Mouse (Mus musculus): ENCODE results near the gene Gfod1. TPM values are rescaled to one million over a fixed set of nuclear protein-coding genes. Genes with fewer than 3 reads are reported as not detected.

Gfod1 gene
- polyA plus RNA-seq, 1 experiment, result 9.8 TPM

DNA sequence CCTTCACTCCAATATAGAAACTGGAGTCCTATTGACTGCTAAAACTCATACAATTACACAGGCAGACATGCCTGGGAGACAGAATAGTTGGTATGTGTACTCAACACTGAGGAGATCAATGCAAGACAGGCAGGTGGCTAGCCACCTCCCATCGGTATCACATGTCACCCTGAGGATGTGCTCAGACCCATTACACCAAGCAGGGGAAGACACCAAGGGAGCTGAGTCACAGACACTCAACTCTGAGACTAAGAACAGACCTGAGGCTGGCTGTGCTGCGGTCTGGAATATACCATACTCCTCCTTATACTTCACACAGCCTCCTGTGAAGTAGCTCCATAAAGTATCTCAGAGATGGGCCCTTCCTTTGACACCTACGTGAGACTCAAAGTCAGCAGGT, 60.7 kb downstream of the Gfod1 start:
- TF ChIP-seq POLR2A (IDR thresholded peaks at IDR 0.05; ENCODE audit: borderline replicate concordance, extremely low read depth, insufficient read depth, insufficient read length, poor library complexity, severe bottlenecking), result no peak
- no peak for TF ChIP-seq CTCF (IDR thresholded peaks at IDR 0.05; ENCODE audit: borderline replicate concordance, extremely low read depth, insufficient read depth, insufficient read length)
- no peak for DNase-seq (ENCODE audit: low read depth)

DNA sequence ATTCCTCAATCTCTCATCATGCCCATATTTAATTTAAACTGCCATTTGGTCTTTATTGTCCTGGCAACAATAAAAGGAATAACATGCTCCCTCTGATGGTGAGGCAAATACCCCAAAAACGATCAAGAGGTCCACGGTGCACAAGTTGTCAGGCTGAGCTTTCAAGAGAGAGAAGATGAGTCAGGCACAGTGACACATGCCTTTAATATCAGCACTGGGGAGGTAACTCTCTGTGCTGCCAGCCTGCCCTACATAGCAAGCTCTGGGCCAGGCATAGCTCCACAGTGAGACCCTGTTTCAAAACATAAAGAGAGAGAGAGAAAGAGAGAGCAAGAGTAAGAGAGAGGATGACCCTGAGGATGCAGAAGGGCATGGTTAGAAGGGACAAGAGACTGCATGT, 62.2 kb downstream of the Gfod1 start:
- TF ChIP-seq CTCF (IDR thresholded peaks at IDR 0.05; ENCODE audit: borderline replicate concordance, extremely low read depth, insufficient read depth, insufficient read length) (no peak), POLR2A (IDR thresholded peaks at IDR 0.05; ENCODE audit: borderline replicate concordance, extremely low read depth, insufficient read depth, insufficient read length, poor library complexity, severe bottlenecking) (no peak)

DNA sequence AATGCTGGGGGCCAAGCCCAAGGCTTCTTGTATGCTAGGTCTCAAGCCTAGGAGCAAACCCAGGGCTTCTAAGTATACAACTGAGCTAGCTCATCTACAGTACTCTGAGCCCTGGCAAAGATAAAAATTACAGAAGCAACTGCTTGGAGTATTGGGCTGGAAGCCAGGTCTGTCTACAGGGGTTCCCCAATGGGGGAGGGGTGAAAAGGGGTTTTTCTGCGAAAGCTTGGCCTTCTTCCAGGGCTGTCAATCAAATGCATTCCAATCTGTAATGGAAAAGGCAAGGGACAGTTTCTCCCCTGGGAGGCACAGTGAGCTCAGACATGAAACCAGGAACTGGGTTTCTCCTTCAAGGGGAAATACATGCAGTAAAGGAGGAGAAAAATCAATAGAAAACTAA, 62.9 kb downstream of the Gfod1 start:
- DNase-seq (ENCODE audit: low read depth), result peak; percentile 95
- no peak for TF ChIP-seq POLR2A (IDR thresholded peaks at IDR 0.05; ENCODE audit: borderline replicate concordance, extremely low read depth, insufficient read depth, insufficient read length, poor library complexity, severe bottlenecking)
- TF ChIP-seq CTCF (IDR thresholded peaks at IDR 0.05; ENCODE audit: borderline replicate concordance, extremely low read depth, insufficient read depth, insufficient read length), result no peak

More for the DNA sequence above, 62.2 kb downstream of the Gfod1 start:
- DNase-seq (ENCODE audit: low read depth), result no peak

DNA sequence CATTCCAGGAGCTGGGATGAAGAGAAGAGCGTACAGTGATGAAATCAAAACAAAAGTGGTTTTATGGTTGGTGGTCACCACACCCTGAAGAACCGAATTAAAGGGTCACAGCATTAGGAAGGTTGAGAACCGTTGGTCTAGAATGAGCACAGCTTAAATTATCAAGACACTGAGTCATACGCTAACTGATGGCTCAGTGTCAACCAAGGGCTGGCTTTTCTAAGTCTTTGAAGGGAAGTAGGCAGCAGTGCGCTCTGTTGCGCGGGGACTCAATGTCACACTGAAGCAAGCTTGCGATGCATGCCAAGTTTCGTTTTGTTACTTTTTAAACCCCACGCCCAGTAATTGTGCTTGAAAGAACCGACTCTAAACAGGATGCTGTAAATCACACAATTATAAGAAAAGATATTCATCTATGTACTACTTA, 64.2 kb downstream of the Gfod1 start:
- DNase-seq (ENCODE audit: low read depth), result peak; percentile 78
- TF ChIP-seq CTCF (IDR thresholded peaks at IDR 0.05; ENCODE audit: borderline replicate concordance, extremely low read depth, insufficient read depth, insufficient read length) (no peak), POLR2A (IDR thresholded peaks at IDR 0.05; ENCODE audit: borderline replicate concordance, extremely low read depth, insufficient read depth, insufficient read length, poor library complexity, severe bottlenecking) (no peak)

DNA sequence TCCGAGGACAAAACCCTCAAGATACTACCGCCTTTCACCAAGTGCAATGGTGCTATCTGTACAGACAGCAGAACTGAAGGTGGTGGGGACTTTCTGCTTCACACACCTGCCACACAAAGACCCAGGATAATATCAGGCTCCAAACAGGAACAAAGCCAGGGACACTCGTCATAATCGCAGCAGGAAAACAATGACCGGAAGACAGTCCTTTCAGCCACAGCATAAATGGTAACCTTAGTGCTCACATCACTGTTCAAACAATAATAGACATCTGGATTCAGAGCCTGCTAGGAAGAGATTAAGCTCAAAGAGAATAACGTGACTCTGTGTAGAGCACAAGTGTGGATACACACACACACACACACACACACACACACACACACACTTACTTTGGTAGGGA, 67.3 kb downstream of the Gfod1 start:
- DNase-seq (ENCODE audit: low read depth), result no peak
- no peak for TF ChIP-seq POLR2A (IDR thresholded peaks at IDR 0.05; ENCODE audit: borderline replicate concordance, extremely low read depth, insufficient read depth, insufficient read length, poor library complexity, severe bottlenecking)
- no peak for TF ChIP-seq CTCF (IDR thresholded peaks at IDR 0.05; ENCODE audit: borderline replicate concordance, extremely low read depth, insufficient read depth, insufficient read length)

DNA sequence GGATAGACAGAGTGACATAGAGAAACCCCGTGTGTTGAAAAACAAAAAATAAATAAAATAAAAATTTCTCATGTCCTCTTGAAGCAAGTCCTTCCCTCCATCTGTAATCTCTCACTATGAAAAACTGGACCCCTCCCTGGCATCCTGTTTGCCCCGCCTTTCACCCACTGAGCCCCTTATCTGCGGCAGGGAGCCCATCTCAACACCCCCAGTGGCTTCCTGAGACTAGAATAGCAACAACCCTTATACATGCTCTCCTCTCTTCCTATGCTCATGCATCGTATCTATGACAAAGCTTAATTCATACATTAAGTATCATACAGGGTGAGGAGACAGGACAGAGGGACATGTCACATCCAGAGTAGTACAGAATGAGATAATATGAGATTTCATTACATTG, 68.0 kb downstream of the Gfod1 start:
- TF ChIP-seq CTCF (IDR thresholded peaks at IDR 0.05; ENCODE audit: borderline replicate concordance, extremely low read depth, insufficient read depth, insufficient read length), result no peak
- TF ChIP-seq POLR2A (IDR thresholded peaks at IDR 0.05; ENCODE audit: borderline replicate concordance, extremely low read depth, insufficient read depth, insufficient read length, poor library complexity, severe bottlenecking), result no peak
- no peak for DNase-seq (ENCODE audit: low read depth)

DNA sequence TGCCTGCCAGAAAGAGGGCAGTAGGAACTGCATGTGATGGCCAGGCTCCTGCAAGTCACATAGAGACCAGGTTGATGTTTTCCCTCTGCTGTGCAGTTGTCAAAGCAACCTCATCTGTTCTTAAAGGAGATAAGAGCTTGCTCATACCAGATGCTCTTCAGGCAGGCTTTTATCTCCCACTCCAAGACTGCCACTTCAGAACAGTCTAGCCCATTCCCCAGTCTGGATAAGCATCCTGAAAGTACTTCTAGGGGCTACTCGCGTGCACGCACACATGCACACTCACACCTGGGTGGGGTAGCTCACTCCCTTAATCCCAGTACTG, 68.4 kb downstream of the Gfod1 start:
- TF ChIP-seq CTCF (IDR thresholded peaks at IDR 0.05; ENCODE audit: borderline replicate concordance, extremely low read depth, insufficient read depth, insufficient read length), result no peak
- no peak for TF ChIP-seq POLR2A (IDR thresholded peaks at IDR 0.05; ENCODE audit: borderline replicate concordance, extremely low read depth, insufficient read depth, insufficient read length, poor library complexity, severe bottlenecking)
- peak; percentile 60 for DNase-seq (ENCODE audit: low read depth)

DNA sequence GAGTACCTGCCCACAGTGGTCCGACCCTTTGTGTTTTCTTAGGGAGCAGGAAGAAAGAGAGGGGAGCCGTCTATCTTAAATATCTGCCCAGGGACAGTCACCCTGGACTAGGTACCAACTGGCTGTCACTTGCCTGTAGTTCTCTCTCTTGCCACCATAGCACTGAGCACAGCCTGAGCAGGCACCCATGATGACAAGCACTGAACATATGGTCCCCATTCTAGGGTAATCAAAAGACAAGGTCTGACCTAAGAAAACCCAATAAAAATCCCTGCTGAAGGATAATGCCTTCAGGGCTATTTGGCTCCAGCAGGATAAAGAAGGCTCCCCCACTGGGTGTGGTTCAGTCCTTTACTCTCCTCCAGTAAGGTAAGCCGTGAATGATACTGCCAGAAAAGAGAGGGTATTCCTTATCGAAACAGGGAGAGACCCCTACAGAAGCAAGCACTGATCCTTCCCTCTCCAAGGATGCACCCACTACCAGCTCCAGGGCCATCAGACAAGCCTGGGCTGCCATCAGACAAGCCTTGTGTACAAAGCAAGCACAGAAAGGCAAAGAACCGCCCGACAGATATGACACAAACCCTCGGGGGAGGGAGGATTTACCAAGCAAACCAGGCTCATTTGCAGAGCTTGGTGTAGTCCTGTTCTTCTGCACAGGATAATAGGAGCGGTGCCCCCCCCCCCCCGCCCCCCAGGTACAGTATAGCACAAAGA, 68.9 kb downstream of the Gfod1 start:
- TF ChIP-seq POLR2A (IDR thresholded peaks at IDR 0.05; ENCODE audit: borderline replicate concordance, extremely low read depth, insufficient read depth, insufficient read length, poor library complexity, severe bottlenecking) (no peak), CTCF (IDR thresholded peaks at IDR 0.05; ENCODE audit: borderline replicate concordance, extremely low read depth, insufficient read depth, insufficient read length) (peak; percentile 19; the same call in 1 of the 2 replicates)
- peak; percentile 36 for DNase-seq (ENCODE audit: low read depth)

DNA sequence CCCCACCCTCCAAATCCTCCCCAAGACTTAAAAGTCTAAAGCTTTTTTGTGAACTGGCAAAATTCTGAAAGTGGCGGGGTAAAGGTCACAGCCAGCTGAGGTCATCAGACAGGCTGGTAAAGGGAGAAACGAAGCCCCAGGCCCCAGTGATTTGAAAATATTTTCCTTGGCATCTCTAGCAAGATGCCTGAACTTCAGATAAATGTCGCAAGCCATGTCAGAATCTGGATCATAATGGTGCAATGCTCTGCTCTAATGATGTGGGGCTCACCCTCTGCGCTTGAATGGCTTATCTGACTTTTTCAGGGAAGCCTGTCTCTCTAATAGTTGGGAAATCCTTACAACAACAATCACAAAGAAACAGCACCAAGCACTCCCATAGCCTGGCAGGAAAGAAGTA, 70.6 kb downstream of the Gfod1 start:
- no peak for TF ChIP-seq CTCF (IDR thresholded peaks at IDR 0.05; ENCODE audit: borderline replicate concordance, extremely low read depth, insufficient read depth, insufficient read length)
- no peak for DNase-seq (ENCODE audit: low read depth)

DNA sequence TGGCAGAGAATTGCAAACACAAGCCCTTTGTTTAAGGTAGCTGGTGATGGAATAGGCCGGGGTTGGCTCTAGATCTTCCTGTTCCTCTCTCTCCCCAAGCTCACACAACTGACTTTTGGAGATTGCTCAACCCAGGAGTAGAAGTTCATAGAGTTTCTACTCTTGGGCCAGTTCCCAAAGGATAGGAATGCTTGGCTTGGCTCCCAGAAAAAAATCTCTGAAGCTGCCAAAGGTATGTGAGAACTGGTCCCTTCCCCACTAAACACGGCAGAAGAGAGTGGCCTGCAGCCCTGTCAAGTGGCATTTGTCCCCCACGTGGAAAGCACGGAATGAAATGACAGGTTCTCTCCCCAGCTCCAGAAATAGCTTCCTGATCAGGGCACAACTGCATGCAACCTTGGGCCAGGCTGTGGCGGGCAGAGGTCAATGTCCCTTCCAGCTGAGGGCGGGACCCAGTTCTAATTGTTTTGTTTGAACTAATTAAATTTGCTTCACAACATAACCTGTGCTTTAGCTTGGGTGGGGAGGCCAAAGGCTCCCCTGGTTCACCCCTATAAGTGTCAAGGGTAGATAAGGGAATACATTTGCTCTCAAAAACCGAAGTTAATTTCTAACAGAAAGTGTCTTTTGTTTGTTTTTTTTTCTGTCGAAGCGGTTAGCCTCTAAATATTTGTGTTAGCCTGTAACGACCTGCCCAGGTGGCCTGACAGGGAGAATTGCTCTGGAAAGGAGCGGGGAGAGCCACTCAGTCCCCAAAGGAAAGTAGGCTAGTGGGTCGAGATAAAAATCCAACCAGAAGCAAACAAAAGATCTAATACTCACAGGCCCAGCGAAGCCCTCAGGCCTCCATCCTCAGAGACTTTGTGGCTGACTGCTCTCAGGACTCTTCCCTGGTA, 71.8 kb downstream of the Gfod1 start:
- TF ChIP-seq POLR2A (IDR thresholded peaks at IDR 0.05; ENCODE audit: borderline replicate concordance, extremely low read depth, insufficient read depth, insufficient read length, poor library complexity, severe bottlenecking) (no peak), CTCF (IDR thresholded peaks at IDR 0.05; ENCODE audit: borderline replicate concordance, extremely low read depth, insufficient read depth, insufficient read length) (no peak)
- DNase-seq (ENCODE audit: low read depth), result peak; percentile 49

DNA sequence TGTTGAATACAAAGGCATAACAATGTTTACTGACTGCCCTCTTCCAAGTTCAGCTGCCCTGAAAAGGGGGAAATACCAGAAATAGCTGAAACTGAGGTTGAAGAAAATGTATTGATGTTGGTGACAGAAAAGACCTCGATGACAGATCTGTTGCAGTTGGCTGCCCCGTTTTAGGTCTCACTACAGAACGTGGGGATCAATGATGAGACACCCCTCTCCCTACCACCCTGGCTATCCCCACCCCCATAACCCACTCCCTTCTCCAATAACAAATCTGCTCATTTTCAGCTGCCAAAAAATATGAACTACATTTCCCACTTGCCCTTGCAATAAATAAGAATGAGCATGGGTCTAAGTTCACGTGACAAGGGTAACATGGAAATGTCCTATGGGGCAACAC, 73.1 kb downstream of the Gfod1 start:
- DNase-seq (ENCODE audit: low read depth), result no peak
- no peak for TF ChIP-seq POLR2A (IDR thresholded peaks at IDR 0.05; ENCODE audit: borderline replicate concordance, extremely low read depth, insufficient read depth, insufficient read length, poor library complexity, severe bottlenecking)
- no peak for TF ChIP-seq CTCF (IDR thresholded peaks at IDR 0.05; ENCODE audit: borderline replicate concordance, extremely low read depth, insufficient read depth, insufficient read length)

DNA sequence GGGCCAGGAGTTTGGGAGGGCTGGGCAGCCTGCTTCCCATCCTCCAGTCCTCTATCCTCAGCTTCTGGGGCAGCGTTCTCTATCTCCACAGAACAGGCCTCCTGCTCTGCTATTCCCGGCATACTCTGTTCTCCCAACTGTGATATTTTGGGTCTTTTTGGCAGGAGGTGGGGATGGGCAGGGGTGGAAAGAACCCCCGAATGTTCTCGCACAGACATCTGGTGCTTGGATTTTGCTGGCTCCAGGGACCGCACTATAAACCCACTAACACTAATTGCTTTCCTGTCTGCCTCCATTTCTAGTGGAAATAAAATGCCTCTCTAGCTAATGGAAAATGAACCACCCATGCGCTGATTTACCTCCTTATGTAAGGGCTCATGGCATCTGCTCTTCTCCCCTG, 73.7 kb downstream of the Gfod1 start:
- DNase-seq (ENCODE audit: low read depth), result peak; percentile 52
- TF ChIP-seq POLR2A (IDR thresholded peaks at IDR 0.05; ENCODE audit: borderline replicate concordance, extremely low read depth, insufficient read depth, insufficient read length, poor library complexity, severe bottlenecking) (no peak), CTCF (IDR thresholded peaks at IDR 0.05; ENCODE audit: borderline replicate concordance, extremely low read depth, insufficient read depth, insufficient read length) (no peak)
